Mouse (Mus musculus): Measurements from ENCODE around the gene Actr5. TPM values are rescaled to one million over a fixed set of nuclear protein-coding genes. Genes with fewer than 3 reads are reported as not detected.
A peak's percentile ranks its signal among the peaks of the same experiment; 100 is the strongest.

Actr5 gene
- polyA plus RNA-seq, 1 experiment from 2014 or later, result 20.7 TPM

GRCm38 (mm10) chr2:158673493-158673892, 48.8 kb downstream of the Actr5 start:
- Histone ChIP-seq H3K9ac (ENCODE audit: low read length) (no peak overlapping the region), H3K27ac (ENCODE audit: low read depth, low read length) (peak overlapping the region; percentile 25; the same call in 1 of the 2 replicates), H3K9me3 (ENCODE audit: control insufficient read depth, low read length) (no peaks in the 10 kb centered on the region), H3K4me1 (replicated peaks; ENCODE audit: control insufficient read depth, insufficient read depth, low read length) (peaks cover 2% of the 10 kb centered on the region; the same call in 1 of the 2 replicates), H3K27me3 (ENCODE audit: control insufficient read depth, insufficient read depth, low read length) (peaks cover 12% of the 10 kb centered on the region), H3K4me3 (ENCODE audit: low read depth, low read length) (no peak overlapping the region), H3K36me3 (ENCODE audit: control insufficient read depth, insufficient read depth, low read length) (no peaks in the 10 kb centered on the region), H3K4me2 (ENCODE audit: low read depth, low read length, severe bottlenecking) (no peak overlapping the region)
- DNase-seq (ENCODE audit: low spot score) (no peak), ATAC-seq (replicated peaks; ENCODE audit: low FRiP score) (peak; percentile 16; the same call in 1 of the 2 replicates)
- 84% methylated on average over 4 of the region's 4 CpGs for WGBS

- Histone ChIP-seq H3K27me3 (ENCODE audit: control insufficient read depth, insufficient read depth, low read length) (peaks cover 5% of the 10 kb centered on the region), H3K9me3 (ENCODE audit: control insufficient read depth, low read length) (no peaks in the 10 kb centered on the region), H3K36me3 (ENCODE audit: control insufficient read depth, insufficient read depth, low read length) (no peaks in the 10 kb centered on the region), H3K4me3 (ENCODE audit: low read depth, low read length) (no peak overlapping the region), H3K4me1 (replicated peaks; ENCODE audit: control insufficient read depth, insufficient read depth, low read length) (peaks cover 2% of the 10 kb centered on the region; the same call in 1 of the 2 replicates), H3K27ac (ENCODE audit: low read depth, low read length) (no peak overlapping the region), H3K4me2 (ENCODE audit: low read depth, low read length, severe bottlenecking) (no peak overlapping the region), H3K9ac (ENCODE audit: low read length) (no peak overlapping the region)
- WGBS, result 75% methylated on average over 6 of the region's 6 CpGs
- DNase-seq (ENCODE audit: low spot score) (no peak), ATAC-seq (replicated peaks; ENCODE audit: low FRiP score) (no peak)
These were observed 49.4 kb downstream of the Actr5 start for GRCm38 (mm10) chr2:158674131-158674530.

GRCm38 (mm10) chr2:158674759-158675158, 50.1 kb downstream of the Actr5 start:
- Histone ChIP-seq H3K27ac (ENCODE audit: low read depth, low read length) (no peak overlapping the region), H3K9me3 (ENCODE audit: control insufficient read depth, low read length) (no peaks in the 10 kb centered on the region), H3K4me1 (replicated peaks; ENCODE audit: control insufficient read depth, insufficient read depth, low read length) (peaks cover 2% of the 10 kb centered on the region; the same call in 1 of the 2 replicates), H3K4me2 (ENCODE audit: low read depth, low read length, severe bottlenecking) (no peak overlapping the region), H3K36me3 (ENCODE audit: control insufficient read depth, insufficient read depth, low read length) (no peaks in the 10 kb centered on the region), H3K4me3 (ENCODE audit: low read depth, low read length) (no peak overlapping the region), H3K27me3 (ENCODE audit: control insufficient read depth, insufficient read depth, low read length) (no peaks in the 10 kb centered on the region), H3K9ac (ENCODE audit: low read length) (no peak overlapping the region)
- DNase-seq (ENCODE audit: low spot score), result no peak
- no peak for ATAC-seq (replicated peaks; ENCODE audit: low FRiP score)
- 89% methylated on average over 7 of the region's 7 CpGs for WGBS

GRCm38 (mm10) chr2:158675161-158675560, 50.5 kb downstream of the Actr5 start:
- no peaks in the 10 kb centered on the region for H3K9me3 ChIP-seq (ENCODE audit: control insufficient read depth, low read length)
- WGBS, result 88% methylated on average over 6 of the region's 6 CpGs
- no peak overlapping the region for H3K9ac ChIP-seq (ENCODE audit: low read length)
- no peak overlapping the region for H3K4me3 ChIP-seq (ENCODE audit: low read depth, low read length)
- peaks cover 2% of the 10 kb centered on the region; the same call in 1 of the 2 replicates for H3K4me1 ChIP-seq (replicated peaks; ENCODE audit: control insufficient read depth, insufficient read depth, low read length)
- no peak overlapping the region for H3K4me2 ChIP-seq (ENCODE audit: low read depth, low read length, severe bottlenecking)
- no peak for DNase-seq (ENCODE audit: low spot score)
- H3K27me3 ChIP-seq (ENCODE audit: control insufficient read depth, insufficient read depth, low read length), result no peaks in the 10 kb centered on the region
- no peak overlapping the region for H3K27ac ChIP-seq (ENCODE audit: low read depth, low read length)
- no peaks in the 10 kb centered on the region for H3K36me3 ChIP-seq (ENCODE audit: control insufficient read depth, insufficient read depth, low read length)
- ATAC-seq (replicated peaks; ENCODE audit: low FRiP score), result no peak

- Histone ChIP-seq H3K27me3 (ENCODE audit: control insufficient read depth, insufficient read depth, low read length) (no peaks in the 10 kb centered on the region), H3K9me3 (ENCODE audit: control insufficient read depth, low read length) (no peaks in the 10 kb centered on the region), H3K4me3 (ENCODE audit: low read depth, low read length) (no peak overlapping the region), H3K4me1 (replicated peaks; ENCODE audit: control insufficient read depth, insufficient read depth, low read length) (peaks cover 5% of the 10 kb centered on the region; the same call in 1 of the 2 replicates), H3K9ac (ENCODE audit: low read length) (no peak overlapping the region), H3K27ac (ENCODE audit: low read depth, low read length) (no peak overlapping the region), H3K36me3 (ENCODE audit: control insufficient read depth, insufficient read depth, low read length) (no peaks in the 10 kb centered on the region), H3K4me2 (ENCODE audit: low read depth, low read length, severe bottlenecking) (no peak overlapping the region)
- DNase-seq (ENCODE audit: low spot score) (no peak), ATAC-seq (replicated peaks; ENCODE audit: low FRiP score) (no peak)
- 92% methylated on average over 12 of the region's 12 CpGs for WGBS
These were observed 51.3 kb downstream of the Actr5 start for GRCm38 (mm10) chr2:158675907-158676533.

- DNase-seq (ENCODE audit: low spot score) (no peak), ATAC-seq (replicated peaks; ENCODE audit: low FRiP score) (no peak)
- Histone ChIP-seq H3K9ac (ENCODE audit: low read length) (no peak overlapping the region), H3K4me2 (ENCODE audit: low read depth, low read length, severe bottlenecking) (no peak overlapping the region), H3K36me3 (ENCODE audit: control insufficient read depth, insufficient read depth, low read length) (no peaks in the 10 kb centered on the region), H3K27ac (ENCODE audit: low read depth, low read length) (no peak overlapping the region), H3K27me3 (ENCODE audit: control insufficient read depth, insufficient read depth, low read length) (no peaks in the 10 kb centered on the region), H3K4me3 (ENCODE audit: low read depth, low read length) (no peak overlapping the region), H3K9me3 (ENCODE audit: control insufficient read depth, low read length) (no peaks in the 10 kb centered on the region), H3K4me1 (replicated peaks; ENCODE audit: control insufficient read depth, insufficient read depth, low read length) (peaks cover 5% of the 10 kb centered on the region; the same call in 1 of the 2 replicates)
- 73% methylated on average over 8 of the region's 8 CpGs for WGBS
These were observed 53.3 kb downstream of the Actr5 start for GRCm38 (mm10) chr2:158677946-158678345.

- Histone ChIP-seq H3K4me1 (replicated peaks; ENCODE audit: control insufficient read depth, insufficient read depth, low read length) (peaks cover 3% of the 10 kb centered on the region; the same call in 1 of the 2 replicates), H3K27me3 (ENCODE audit: control insufficient read depth, insufficient read depth, low read length) (no peaks in the 10 kb centered on the region), H3K9me3 (ENCODE audit: control insufficient read depth, low read length) (no peaks in the 10 kb centered on the region), H3K4me2 (ENCODE audit: low read depth, low read length, severe bottlenecking) (no peak overlapping the region), H3K27ac (ENCODE audit: low read depth, low read length) (no peak overlapping the region), H3K9ac (ENCODE audit: low read length) (no peak overlapping the region), H3K4me3 (ENCODE audit: low read depth, low read length) (no peak overlapping the region), H3K36me3 (ENCODE audit: control insufficient read depth, insufficient read depth, low read length) (no peaks in the 10 kb centered on the region)
- ATAC-seq (replicated peaks; ENCODE audit: low FRiP score), result no peak
- 94% methylated on average over 7 of the region's 7 CpGs for WGBS
- DNase-seq (ENCODE audit: low spot score), result no peak
These were observed 54.4 kb downstream of the Actr5 start for GRCm38 (mm10) chr2:158679091-158679490.

- Histone ChIP-seq H3K4me1 (replicated peaks; ENCODE audit: control insufficient read depth, insufficient read depth, low read length) (peaks cover 3% of the 10 kb centered on the region; the same call in 1 of the 2 replicates), H3K27me3 (ENCODE audit: control insufficient read depth, insufficient read depth, low read length) (no peaks in the 10 kb centered on the region), H3K9me3 (ENCODE audit: control insufficient read depth, low read length) (no peaks in the 10 kb centered on the region), H3K4me3 (ENCODE audit: low read depth, low read length) (no peak overlapping the region), H3K9ac (ENCODE audit: low read length) (no peak overlapping the region), H3K4me2 (ENCODE audit: low read depth, low read length, severe bottlenecking) (no peak overlapping the region), H3K36me3 (ENCODE audit: control insufficient read depth, insufficient read depth, low read length) (no peaks in the 10 kb centered on the region), H3K27ac (ENCODE audit: low read depth, low read length) (no peak overlapping the region)
- ATAC-seq (replicated peaks; ENCODE audit: low FRiP score) (no peak), DNase-seq (ENCODE audit: low spot score) (no peak)
- WGBS, result 61% methylated on average over 10 of the region's 10 CpGs
These were observed 55.7 kb downstream of the Actr5 start for GRCm38 (mm10) chr2:158680357-158680889.

- no peak for DNase-seq (ENCODE audit: low spot score)
- Histone ChIP-seq H3K9me3 (ENCODE audit: control insufficient read depth, low read length) (no peaks in the 10 kb centered on the region), H3K27ac (ENCODE audit: low read depth, low read length) (no peak overlapping the region), H3K27me3 (ENCODE audit: control insufficient read depth, insufficient read depth, low read length) (no peaks in the 10 kb centered on the region), H3K4me3 (ENCODE audit: low read depth, low read length) (no peak overlapping the region), H3K9ac (ENCODE audit: low read length) (no peak overlapping the region), H3K4me2 (ENCODE audit: low read depth, low read length, severe bottlenecking) (no peak overlapping the region), H3K4me1 (replicated peaks; ENCODE audit: control insufficient read depth, insufficient read depth, low read length) (peaks cover 3% of the 10 kb centered on the region; the same call in 1 of the 2 replicates), H3K36me3 (ENCODE audit: control insufficient read depth, insufficient read depth, low read length) (no peaks in the 10 kb centered on the region)
- 86% methylated on average over 6 of the region's 6 CpGs for WGBS
- ATAC-seq (replicated peaks; ENCODE audit: low FRiP score), result no peak
These were observed 57.0 kb downstream of the Actr5 start for GRCm38 (mm10) chr2:158681714-158682113.
